Mouse (Mus musculus): ENCODE results near the gene Tom1l2.

The Tom1l2 gene

GRCm38 (mm10) chr11:60205026-60205425, 147.7 kb downstream of the Tom1l2 start:
- no peak for DNase-seq (ENCODE audit: extremely low spot score)

GRCm38 (mm10) chr11:60202710-60203638, 149.7 kb downstream of the Tom1l2 start:
- DNase-seq (ENCODE audit: extremely low spot score): no peak

GRCm38 (mm10) chr11:60200384-60200783, 152.3 kb downstream of the Tom1l2 start:
- no peak for DNase-seq (ENCODE audit: extremely low spot score)

- DNase-seq (ENCODE audit: extremely low spot score): peak; percentile 91
Measured at GRCm38 (mm10) chr11:60199702-60200184, 153.0 kb downstream of the Tom1l2 start.

GRCm38 (mm10) chr11:60198651-60199050, 154.1 kb downstream of the Tom1l2 start:
- no peak for DNase-seq (ENCODE audit: extremely low spot score)

GRCm38 (mm10) chr11:60197998-60198619, 154.6 kb downstream of the Tom1l2 start:
- DNase-seq (ENCODE audit: extremely low spot score): no peak

GRCm38 (mm10) chr11:60196344-60196743, 156.4 kb downstream of the Tom1l2 start:
- no peak for DNase-seq (ENCODE audit: extremely low spot score)

GRCm38 (mm10) chr11:60195108-60195507, 157.6 kb downstream of the Tom1l2 start:
- DNase-seq (ENCODE audit: extremely low spot score): no peak

- DNase-seq (ENCODE audit: extremely low spot score): no peak
Measured at GRCm38 (mm10) chr11:60193556-60193955, 159.1 kb downstream of the Tom1l2 start.

- no peak for DNase-seq (ENCODE audit: extremely low spot score)
Measured at GRCm38 (mm10) chr11:60192534-60192933, 160.2 kb downstream of the Tom1l2 start.

- no peak for DNase-seq (ENCODE audit: extremely low spot score)
Measured at GRCm38 (mm10) chr11:60190055-60190641, 162.6 kb downstream of the Tom1l2 start.

- no peak for DNase-seq (ENCODE audit: extremely low spot score)
Measured at GRCm38 (mm10) chr11:60189501-60190040, 163.1 kb downstream of the Tom1l2 start.

- DNase-seq (ENCODE audit: extremely low spot score): no peak
Measured at GRCm38 (mm10) chr11:60188275-60188853, 164.3 kb downstream of the Tom1l2 start.

- no peak for DNase-seq (ENCODE audit: extremely low spot score)
Measured at GRCm38 (mm10) chr11:60187070-60187469, 165.6 kb downstream of the Tom1l2 start.

- DNase-seq (ENCODE audit: extremely low spot score): no peak
Measured at GRCm38 (mm10) chr11:60185396-60186231, 167.1 kb downstream of the Tom1l2 start.

- no peak for DNase-seq (ENCODE audit: extremely low spot score)
Measured at GRCm38 (mm10) chr11:60184346-60185325, 168.1 kb downstream of the Tom1l2 start.

- DNase-seq (ENCODE audit: extremely low spot score): no peak
Measured at GRCm38 (mm10) chr11:60182741-60183140, 170.0 kb downstream of the Tom1l2 start.

GRCm38 (mm10) chr11:60182116-60182670, 170.5 kb downstream of the Tom1l2 start:
- DNase-seq (ENCODE audit: extremely low spot score): no peak

GRCm38 (mm10) chr11:60178506-60178905, 174.2 kb downstream of the Tom1l2 start:
- no peak for DNase-seq (ENCODE audit: extremely low spot score)
